Mouse (Mus musculus): ENCODE measurements at regions not wholly inside any gene's neighbourhood (a gene's known extent, or its start where the extent isn't known, plus 50 kb on each side); places are given as distances from the start of the nearest gene placed in this dataset.

DNA sequence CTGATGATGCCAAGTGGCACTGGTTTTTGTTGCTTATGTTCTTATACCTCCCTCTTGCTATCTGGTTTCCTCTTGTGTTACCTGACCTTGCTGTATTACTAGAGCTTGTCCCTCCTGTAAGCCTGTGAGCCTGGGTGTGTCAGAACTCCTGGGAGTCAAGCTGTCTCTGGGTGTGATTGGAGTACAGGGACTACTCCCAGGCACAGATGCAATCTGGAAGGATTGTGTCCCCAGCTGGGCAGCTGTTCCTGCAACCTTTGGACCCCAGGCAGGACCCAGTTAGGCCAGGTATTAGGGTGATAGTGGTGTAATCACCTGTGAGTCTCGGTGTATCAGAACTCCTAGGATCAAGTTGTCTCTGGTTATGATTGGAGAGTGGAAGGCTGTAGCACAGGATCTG, 97.4 kb upstream of the Dock11 start:
- no peak for DNase-seq

DNA sequence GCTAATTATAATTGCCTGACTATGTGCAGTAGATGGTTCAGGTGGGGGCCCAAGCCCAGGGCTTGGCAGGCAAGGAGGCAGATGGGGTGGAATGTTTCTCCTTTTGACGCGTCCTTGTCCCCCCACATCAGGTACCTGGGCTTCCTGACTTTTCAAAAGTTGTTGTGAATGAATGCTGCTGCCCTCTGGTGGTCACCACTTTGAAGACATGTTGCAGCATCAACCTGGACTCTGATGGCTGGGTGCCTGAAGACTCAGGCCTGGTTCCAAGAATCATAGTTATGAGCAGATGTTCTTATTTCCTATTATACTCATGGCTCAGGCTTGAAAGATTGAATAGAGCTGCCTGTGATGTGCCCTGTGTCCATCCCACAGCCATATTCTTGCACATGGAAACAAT, 75.4 kb upstream of the Dock11 start:
- DNase-seq, result peak in 1 of 2 experiments; percentile 13

DNA sequence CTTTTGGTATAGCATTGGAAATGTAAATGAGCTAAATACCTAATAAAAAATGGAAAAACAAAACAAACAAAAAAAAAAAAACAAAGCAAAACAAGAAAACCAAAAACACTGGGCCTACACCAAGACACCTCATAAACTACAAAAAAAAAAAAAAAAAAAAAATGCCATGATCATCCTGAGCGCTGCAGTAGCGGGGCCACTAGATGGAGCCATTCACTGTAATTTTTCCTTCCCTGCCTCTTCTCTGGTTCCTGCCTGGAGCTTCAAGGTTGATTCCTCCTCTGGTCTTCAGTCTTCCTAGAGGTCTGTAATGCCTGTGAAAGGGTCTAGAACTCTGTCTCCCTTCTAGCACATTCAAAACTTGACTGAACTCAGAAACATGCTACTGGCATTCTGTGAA, 54.2 kb upstream of the Dock11 start:
- peak in 1 of 2 experiments; percentile 36 for DNase-seq

DNA sequence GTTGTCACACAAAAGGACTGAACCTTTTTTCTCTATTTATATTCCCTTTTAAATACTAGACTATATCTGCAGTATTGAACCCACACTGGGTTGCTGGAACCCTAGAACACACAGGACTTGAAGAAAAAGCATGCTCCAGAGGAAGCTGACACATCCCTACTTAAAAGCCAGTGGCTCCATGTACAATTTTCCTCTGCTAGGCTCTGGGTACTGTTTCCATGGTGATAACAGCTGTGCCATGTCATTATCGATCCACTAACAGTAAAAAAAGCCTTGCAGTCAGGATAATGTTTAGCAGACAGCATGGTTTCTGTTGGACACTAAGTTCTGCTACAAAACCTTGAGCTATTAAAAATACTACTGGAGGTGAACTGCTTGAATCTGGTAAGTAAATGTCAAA, 50.6 kb upstream of the Dock11 start:
- DNase-seq, result no peak

Data from lung, postnatal 4 days (tissue).